Mouse (Mus musculus): ENCODE measurements around the gene Tmem132b.

GRCm38 (mm10) chr5:125836761-125837160 is 305.2 kb downstream of the Tmem132b start:
- no peak for TF ChIP-seq POLR2A (IDR thresholded peaks at IDR 0.05; ENCODE audit: low read depth, low read length)
- TF ChIP-seq CTCF (IDR thresholded peaks at IDR 0.05; ENCODE audit: extremely low read depth, insufficient read length, insufficient replicate concordance, low read depth, low read length), result no peak
